ENCODE assay signal across 8 mouse cellular contexts in genomic region chr15:88751564-88752402, GRCm38 (mm10). TPM values are rescaled to one million over a fixed set of nuclear protein-coding genes. Genes with fewer than 3 reads are reported as not detected.
DNase-seq lines count a peak whose midpoint lies in the region; ATAC-seq and TF ChIP-seq lines count a peak whose summit lies in the region.

Zbed4 (plus strand) TSS chr15:88751660.

- peak within 1 kb of the TSS; percentile 92 for H3K9ac ChIP-seq in forebrain, embryonic 11.5 days (ENCODE audit: low read length)
- peak within 1 kb of the TSS; percentile 90 for H3K9ac ChIP-seq in limb, embryonic 11.5 days (ENCODE audit: low read length)

- under 1% methylated on average over 92 of the region's 119 CpGs for WGBS in forebrain, embryonic 11.5 days
- WGBS in hindbrain, embryonic 10.5 days = under 1% methylated on average over 110 of the region's 119 CpGs
- under 1% methylated on average over 89 of the region's 119 CpGs for WGBS in limb, embryonic 11.5 days
- under 1% methylated on average over 114 of the region's 119 CpGs for WGBS in midbrain, embryonic 10.5 days
- 1% methylated on average over 112 of the region's 119 CpGs for WGBS in spleen, adult 2 months

- peak within 1 kb of the TSS; percentile 94 for H3K27ac ChIP-seq in forebrain, embryonic 11.5 days (ENCODE audit: low read depth, low read length)
- H3K27ac ChIP-seq in hindbrain, embryonic 10.5 days = peak within 1 kb of the TSS; percentile 98
- H3K27ac ChIP-seq in limb, embryonic 11.5 days (replicated peaks; ENCODE audit: low read depth, low read length) = peak within 1 kb of the TSS; percentile 84; the same call in 1 of the 2 replicates
- H3K27ac ChIP-seq in midbrain, embryonic 10.5 days (replicated peaks) = peak within 1 kb of the TSS; percentile 98
- peak within 1 kb of the TSS; percentile 91 for H3K27ac ChIP-seq in spleen, adult 2 months (ENCODE audit: insufficient read depth, low read length)

- H3K4me1 ChIP-seq in forebrain, embryonic 11.5 days (replicated peaks; ENCODE audit: control insufficient read depth, insufficient read depth, low read length) = peaks cover 7% of the 10 kb centered on the region
- peaks cover 26% of the 10 kb centered on the region for H3K4me1 ChIP-seq in hindbrain, embryonic 10.5 days (replicated peaks)
- H3K4me1 ChIP-seq in limb, embryonic 11.5 days (ENCODE audit: control insufficient read depth, insufficient read depth, low read length) = peaks cover 8% of the 10 kb centered on the region; the same call in 1 of the 2 replicates
- H3K4me1 ChIP-seq in midbrain, embryonic 10.5 days = peaks cover 28% of the 10 kb centered on the region
- peaks cover 5% of the 10 kb centered on the region for H3K4me1 ChIP-seq in spleen, adult 2 months (ENCODE audit: control insufficient read depth, insufficient read depth, insufficient read length)

- H3K27me3 ChIP-seq in forebrain, embryonic 11.5 days (ENCODE audit: control insufficient read depth, insufficient read depth, low read length) = no peaks in the 10 kb centered on the region
- no peaks in the 10 kb centered on the region for H3K27me3 ChIP-seq in hindbrain, embryonic 10.5 days (ENCODE audit: insufficient read depth, poor library complexity, severe bottlenecking)
- no peaks in the 10 kb centered on the region for H3K27me3 ChIP-seq in limb, embryonic 11.5 days (ENCODE audit: control insufficient read depth, insufficient read depth, low read length)
- no peaks in the 10 kb centered on the region for H3K27me3 ChIP-seq in midbrain, embryonic 10.5 days (ENCODE audit: low read depth, poor library complexity, severe bottlenecking)
- H3K27me3 ChIP-seq in spleen, adult 2 months (ENCODE audit: control insufficient read depth, insufficient read depth, low read length) = no peaks in the 10 kb centered on the region

- TF ChIP-seq CTCF in spleen, adult 2 months (IDR thresholded peaks at IDR 0.05; ENCODE audit: extremely low read depth, insufficient read depth, insufficient read length, insufficient replicate concordance) = no peak

- no peaks in the 10 kb centered on the region for H3K9me3 ChIP-seq in forebrain, embryonic 11.5 days (ENCODE audit: control insufficient read depth, low read length)
- no peaks in the 10 kb centered on the region for H3K9me3 ChIP-seq in hindbrain, embryonic 10.5 days
- no peaks in the 10 kb centered on the region for H3K9me3 ChIP-seq in limb, embryonic 11.5 days (ENCODE audit: control insufficient read depth, low read length)
- H3K9me3 ChIP-seq in midbrain, embryonic 10.5 days (replicated peaks) = no peaks in the 10 kb centered on the region

- no peak for TF ChIP-seq POLR2A in spleen, adult 2 months (IDR thresholded peaks at IDR 0.05; ENCODE audit: low read depth, low read length)

- H3K36me3 ChIP-seq in forebrain, embryonic 11.5 days (ENCODE audit: control insufficient read depth, insufficient read depth, low read length) = no peaks in the 10 kb centered on the region
- H3K36me3 ChIP-seq in hindbrain, embryonic 10.5 days = peaks cover 27% of the 10 kb centered on the region
- H3K36me3 ChIP-seq in limb, embryonic 11.5 days (ENCODE audit: control insufficient read depth, insufficient read depth, low read length) = peaks cover 2% of the 10 kb centered on the region; the same call in 1 of the 2 replicates
- H3K36me3 ChIP-seq in midbrain, embryonic 10.5 days = peaks cover 24% of the 10 kb centered on the region
- peaks cover 2% of the 10 kb centered on the region; the same call in 1 of the 2 replicates for H3K36me3 ChIP-seq in spleen, adult 2 months (ENCODE audit: control insufficient read depth, insufficient read depth, low read length)

- peak; percentile 45 for ATAC-seq in forebrain, embryonic 11.5 days (replicated peaks; ENCODE audit: low FRiP score)
- ATAC-seq in limb, embryonic 11.5 days (ENCODE audit: insufficient number of reproducible peaks, low FRiP score, low TSS enrichment, low read depth) = peak; percentile 76

- peak in 1 of 2 experiments; percentile 65 for DNase-seq in adrenal gland, adult 18-20 months (ENCODE audit: low spot score in 2 of 2)
- no peak for DNase-seq in adrenal gland, adult 2 months
- DNase-seq in ZHBTc4 (ENCODE audit: low read depth, low spot score) = peak; percentile 85
- DNase-seq in forebrain, embryonic 11.5 days (ENCODE audit: low spot score) = peak; percentile 84
- peak; percentile 70 for DNase-seq in hindbrain, embryonic 10.5 days (ENCODE audit: low spot score)
- peak; percentile 75 for DNase-seq in limb, embryonic 11.5 days (ENCODE audit: low spot score)
- peak; percentile 74 for DNase-seq in midbrain, embryonic 10.5 days (ENCODE audit: low spot score)
- peak; percentile 45 to 49 for DNase-seq in spleen, adult 2 months (ENCODE audit: low read depth in 1 of 2, low spot score in 2 of 2)

- peak within 1 kb of the TSS; percentile 91 for H3K4me3 ChIP-seq in forebrain, embryonic 11.5 days (ENCODE audit: low read depth, low read length)
- H3K4me3 ChIP-seq in hindbrain, embryonic 10.5 days = peak within 1 kb of the TSS; percentile 90
- peak within 1 kb of the TSS; percentile 80 for H3K4me3 ChIP-seq in limb, embryonic 11.5 days (ENCODE audit: low read depth, low read length)
- H3K4me3 ChIP-seq in midbrain, embryonic 10.5 days = peak within 1 kb of the TSS; percentile 95
- peak within 1 kb of the TSS; percentile 68 for H3K4me3 ChIP-seq in spleen, adult 2 months (ENCODE audit: extremely low read depth, insufficient read depth, insufficient read length)

- peak within 1 kb of the TSS; percentile 87 for H3K4me2 ChIP-seq in forebrain, embryonic 11.5 days (ENCODE audit: low read depth, low read length, severe bottlenecking)
- peak within 1 kb of the TSS; percentile 71 for H3K4me2 ChIP-seq in limb, embryonic 11.5 days (ENCODE audit: low read depth, severe bottlenecking)

RNA-seq across cellular contexts. Expression of gene Zbed4, which starts in this region (rescaled TPM):
- total RNA-seq in adrenal gland, adult 18-20 months (2021) = 10 to 100 TPM; 10.9 to 11.1 TPM
- total RNA-seq in adrenal gland, adult 2 months (2021) = 10 to 100 TPM in 1 of 2 experiments, 1 to 10 TPM in 1; 7.5 to 13.2 TPM
- polyA plus RNA-seq in adrenal gland, adult 2 months (2012; rRNA removed) = 1.7 and 2.0 TPM in 2 replicates
- polyA plus RNA-seq in forebrain, embryonic 11.5 days (2014; fragmentation: Nextera tagmentation; extraction: Ambion mirVana) = 43.6 and 47.2 TPM in 2 replicates
- polyA plus RNA-seq in hindbrain, embryonic 10.5 days (2016; fragmentation: Nextera tagmentation; extraction: Ambion mirVana) = 37.2 and 40.8 TPM in 2 replicates
- 34.8 and 35.1 TPM in 2 replicates for polyA plus RNA-seq in limb, embryonic 11.5 days (2014; fragmentation: Nextera tagmentation; extraction: Ambion mirVana)
- polyA plus RNA-seq in midbrain, embryonic 10.5 days (2016; fragmentation: Nextera tagmentation; extraction: Ambion mirVana) = 37.4 and 41.3 TPM in 2 replicates
- 5.0 and 5.8 TPM in 2 replicates for polyA plus RNA-seq in spleen, adult 2 months (2012; rRNA removed)
